Mouse (Mus musculus) intestine, embryonic 15.5 days (tissue): Measurements from ENCODE around the gene Dcbld1. TPM values are rescaled to one million over a fixed set of nuclear protein-coding genes. Genes with fewer than 3 reads are reported as not detected.
"Not testable (repeated sequence)": the region's sequence is repeated elsewhere in the genome, so short reads cannot be mapped to it uniquely, and the experiment has no call there.

ENCODE experiments used
- ATAC-seq: fragments of 200-750 bp; cut with Nextera tagmentation; 2 replicates; pipeline ENCODE4 v1.8.0; 2017; ENCODE audit warnings: moderate TSS enrichment, moderate library complexity
- H3K27ac ChIP-seq: fragments of 300-500 bp; sonication (generic); 2 replicates; pipeline ENCODE4 v1.5.1; 2015; ENCODE audit warnings: mild to moderate bottlenecking, inconsistent platforms
- H3K27me3 ChIP-seq: fragments of 300-500 bp; sonication (generic); replicated peaks from 2 replicates; pipeline ENCODE4 v1.6.1; 2015; ENCODE audit warnings: inconsistent platforms
- H3K36me3 ChIP-seq: fragments of 300-500 bp; sonication (generic); 2 replicates; pipeline ENCODE4 v1.6.1; 2015; ENCODE audit warnings: inconsistent platforms
- H3K4me1 ChIP-seq: fragments of 300-500 bp; sonication (generic); replicated peaks from 2 replicates; pipeline ENCODE4 v1.6.1; 2015; ENCODE audit warnings: inconsistent platforms
- H3K4me2 ChIP-seq: fragments of 300-500 bp; sonication (generic); replicated peaks from 2 replicates; pipeline ENCODE4 v1.6.1; 2015; ENCODE audit warnings: mild to moderate bottlenecking, inconsistent platforms
- H3K4me3 ChIP-seq: fragments of 300-500 bp; sonication (generic); replicated peaks from 2 replicates; pipeline ENCODE4 v1.5.1; 2015; ENCODE audit warnings: inconsistent platforms
- H3K9ac ChIP-seq: fragments of 300-500 bp; sonication (generic); 2 replicates; pipeline ENCODE4 v1.6.1; 2015; ENCODE audit warnings: inconsistent platforms
- H3K9me3 ChIP-seq: fragments of 300-500 bp; sonication (generic); 2 replicates; pipeline ENCODE4 v1.6.1; 2016; ENCODE audit warnings: inconsistent platforms
- WGBS: fragments of 180-500 bp; shearing (Covaris S2); methylation state at CpG from one replicate; pipeline ENCODE4 v1.1.7; 2015; 5-methylcytosine and 5-hydroxymethylcytosine counted together
- polyA plus RNA-seq: library from polyadenylated mRNA; unstranded; fragments of >200 nt; fragmentation: Nextera tagmentation; extraction: Ambion mirVana; gene quantifications from 2 replicates; pipeline ENCODE4 v1.2.1, GENCODE M21; 2015

Gene Dcbld1
- polyA plus RNA-seq, 1 experiment from 2014 or later, result 44.6 TPM

- Histone ChIP-seq H3K4me3 (no peak overlapping the region), H3K9me3 (no peaks in the 10 kb centered on the region), H3K27me3 (no peaks in the 10 kb centered on the region), H3K27ac (no peak overlapping the region), H3K36me3 (no peaks in the 10 kb centered on the region), H3K4me2 (no peak overlapping the region), H3K9ac (no peak overlapping the region), H3K4me1 (no peaks in the 10 kb centered on the region)
- ATAC-seq, result no peak
- 65% methylated on average over 2 of the region's 2 CpGs for WGBS
Measured at GRCm38 (mm10) chr10:52273012-52273411, 39.6 kb downstream of the Dcbld1 start.

GRCm38 (mm10) chr10:52274001-52274909, 40.8 kb downstream of the Dcbld1 start:
- H3K27ac ChIP-seq, result no peak overlapping the region
- H3K36me3 ChIP-seq, result no peaks in the 10 kb centered on the region
- no peak overlapping the region for H3K4me2 ChIP-seq
- H3K4me3 ChIP-seq, result no peak overlapping the region
- WGBS, result 65% methylated on average over 8 of the region's 8 CpGs
- H3K27me3 ChIP-seq, result no peaks in the 10 kb centered on the region
- ATAC-seq, result no peak
- H3K4me1 ChIP-seq, result no peaks in the 10 kb centered on the region
- no peaks in the 10 kb centered on the region for H3K9me3 ChIP-seq
- no peak overlapping the region for H3K9ac ChIP-seq

- no peaks in the 10 kb centered on the region for H3K36me3 ChIP-seq
- no peak overlapping the region for H3K9ac ChIP-seq
- no peaks in the 10 kb centered on the region for H3K9me3 ChIP-seq
- no peak for ATAC-seq
- no peaks in the 10 kb centered on the region for H3K27me3 ChIP-seq
- H3K27ac ChIP-seq, result no peak overlapping the region
- WGBS, result 69% methylated on average over 15 of the region's 15 CpGs
- no peaks in the 10 kb centered on the region for H3K4me1 ChIP-seq
- no peak overlapping the region for H3K4me2 ChIP-seq
- no peak overlapping the region for H3K4me3 ChIP-seq
Measured at GRCm38 (mm10) chr10:52274910-52275604, 41.6 kb downstream of the Dcbld1 start.

DNA sequence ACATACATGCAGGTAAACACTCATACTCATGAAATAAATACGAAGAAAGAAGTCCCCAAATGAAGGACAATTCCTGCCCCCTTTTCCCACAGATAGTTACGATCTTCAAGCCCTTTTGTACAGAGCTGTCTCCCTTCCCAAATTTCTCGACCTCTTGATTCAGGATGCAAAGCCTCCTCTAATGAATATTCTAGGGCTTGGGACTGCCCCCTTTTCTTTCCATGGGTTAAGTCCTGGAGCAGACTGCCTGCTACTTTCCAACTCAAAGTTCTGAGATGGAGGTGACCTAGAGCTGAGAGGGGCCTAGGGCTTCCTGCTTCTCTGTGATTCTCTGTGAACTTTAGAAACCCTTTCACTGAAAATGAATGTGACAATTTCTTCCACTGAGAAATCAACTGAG, 43.2 kb downstream of the Dcbld1 start:
- 91% methylated on average over 3 of the region's 3 CpGs for WGBS
- no peaks in the 10 kb centered on the region for H3K36me3 ChIP-seq
- no peaks in the 10 kb centered on the region for H3K27me3 ChIP-seq
- H3K4me1 ChIP-seq, result no peaks in the 10 kb centered on the region
- H3K4me3 ChIP-seq, result no peak overlapping the region
- no peak for ATAC-seq
- no peak overlapping the region for H3K9ac ChIP-seq
- no peak overlapping the region for H3K4me2 ChIP-seq
- no peaks in the 10 kb centered on the region for H3K9me3 ChIP-seq
- H3K27ac ChIP-seq, result no peak overlapping the region

DNA sequence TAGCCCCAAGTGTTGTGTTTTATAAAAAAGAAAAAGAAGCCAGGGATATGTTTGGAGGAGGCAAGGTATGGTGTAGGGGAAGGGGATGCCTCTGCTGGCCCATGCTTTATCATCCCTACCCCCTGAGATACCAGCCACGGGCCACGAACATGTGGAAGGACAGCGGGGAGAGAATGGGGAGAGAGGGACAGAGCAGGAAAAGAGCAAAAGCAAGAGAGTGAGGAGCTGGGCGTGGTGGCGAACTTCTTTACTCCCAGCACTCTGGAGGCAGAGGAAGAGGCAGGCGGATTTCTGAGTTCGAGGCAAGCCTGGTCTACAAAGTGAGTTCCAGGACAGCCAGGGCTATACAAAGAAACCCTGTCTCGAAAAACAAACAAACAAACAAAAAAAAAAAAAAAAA, 44.1 kb downstream of the Dcbld1 start:
- 80% methylated on average over 8 of the region's 8 CpGs for WGBS
- ATAC-seq, result peak; percentile 40; the same call in 1 of the 2 replicates
- H3K9ac ChIP-seq, H3K27ac ChIP-seq, H3K9me3 ChIP-seq, H3K4me2 ChIP-seq, H3K27me3 ChIP-seq, H3K4me3 ChIP-seq, H3K36me3 ChIP-seq, H3K4me1 ChIP-seq: not testable (repeated sequence)

DNA sequence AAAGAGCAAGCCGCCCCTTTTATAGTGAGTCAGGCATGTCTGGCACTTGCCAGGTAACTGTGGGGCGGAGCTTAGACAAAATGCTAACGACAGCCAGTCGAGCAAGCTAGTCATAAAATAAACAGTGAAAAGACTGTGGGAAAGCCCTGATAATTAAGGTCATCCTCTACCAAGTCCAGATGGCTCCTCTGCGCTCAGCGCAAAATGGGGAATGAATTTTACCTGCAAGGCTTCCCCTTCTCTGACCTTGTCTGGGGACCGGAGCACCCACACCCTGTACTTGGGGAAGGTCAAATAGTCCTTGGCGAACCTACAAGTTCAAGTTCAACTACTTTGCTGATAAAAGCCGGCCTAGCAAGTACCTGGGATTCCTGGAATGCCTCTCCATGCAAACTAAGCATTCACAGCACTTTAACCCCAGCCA, 44.6 kb downstream of the Dcbld1 start:
- H3K4me3 ChIP-seq, result no peak overlapping the region
- WGBS, result 44% methylated on average over 9 of the region's 9 CpGs
- H3K4me1 ChIP-seq, result no peaks in the 10 kb centered on the region
- no peaks in the 10 kb centered on the region for H3K36me3 ChIP-seq
- ATAC-seq, result peak; percentile 85
- H3K27ac ChIP-seq, result no peak overlapping the region
- no peaks in the 10 kb centered on the region for H3K27me3 ChIP-seq
- H3K4me2 ChIP-seq, result no peak overlapping the region
- no peak overlapping the region for H3K9ac ChIP-seq
- H3K9me3 ChIP-seq, result no peaks in the 10 kb centered on the region

- Histone ChIP-seq H3K4me2 (no peak overlapping the region), H3K27me3 (no peaks in the 10 kb centered on the region), H3K27ac (no peak overlapping the region), H3K9ac (no peak overlapping the region), H3K9me3 (no peaks in the 10 kb centered on the region), H3K4me1 (no peaks in the 10 kb centered on the region), H3K4me3 (no peak overlapping the region), H3K36me3 (no peaks in the 10 kb centered on the region)
- no peak for ATAC-seq
- WGBS, result 63% methylated on average over 3 of the region's 3 CpGs
Measured at GRCm38 (mm10) chr10:52278866-52279265, 45.4 kb downstream of the Dcbld1 start.

DNA sequence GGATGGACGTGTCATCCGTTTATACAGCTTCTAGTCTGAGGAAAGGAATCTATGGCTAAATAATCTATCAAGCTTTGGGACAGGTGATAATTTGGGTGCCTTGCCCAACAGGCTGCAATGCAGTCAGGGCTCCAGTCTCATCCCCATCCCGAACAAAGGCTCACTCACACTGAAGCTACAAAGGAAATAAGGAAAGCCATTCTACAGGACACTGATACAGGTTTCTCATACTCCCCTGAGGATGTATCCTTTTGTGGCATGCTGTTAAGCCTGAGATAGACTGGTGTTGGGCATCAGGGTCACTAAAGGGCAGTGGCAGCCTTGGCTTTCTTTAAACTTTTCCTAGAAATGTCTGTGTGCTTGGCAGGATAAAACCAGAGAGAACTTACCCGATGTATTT, 46.5 kb downstream of the Dcbld1 start:
- no peaks in the 10 kb centered on the region for H3K27me3 ChIP-seq
- no peak overlapping the region for H3K4me3 ChIP-seq
- no peak overlapping the region for H3K9ac ChIP-seq
- no peak for ATAC-seq
- 73% methylated on average over 4 of the region's 4 CpGs for WGBS
- no peak overlapping the region for H3K4me2 ChIP-seq
- no peaks in the 10 kb centered on the region for H3K9me3 ChIP-seq
- H3K36me3 ChIP-seq, result no peaks in the 10 kb centered on the region
- no peaks in the 10 kb centered on the region for H3K4me1 ChIP-seq
- H3K27ac ChIP-seq, result no peak overlapping the region

DNA sequence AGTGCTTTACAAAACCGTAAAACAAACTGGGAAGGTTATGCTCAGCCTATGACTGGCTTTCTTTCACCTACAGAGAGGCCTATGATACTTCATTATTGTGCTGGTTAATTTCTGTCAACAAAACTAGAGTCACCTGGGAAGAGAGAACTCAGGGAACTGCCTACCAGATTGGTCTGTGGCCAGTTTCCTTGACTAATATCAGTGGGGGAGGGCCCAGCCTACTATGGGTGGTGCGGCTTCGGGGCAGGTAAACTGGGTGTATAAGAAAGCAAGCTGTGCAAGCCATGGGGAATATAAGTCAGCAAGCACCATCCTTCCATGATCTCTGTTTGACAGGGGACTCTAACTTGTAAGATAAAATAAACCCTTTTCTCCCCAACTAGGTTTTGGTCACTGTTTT, 47.2 kb downstream of the Dcbld1 start:
- Histone ChIP-seq H3K4me1 (no peaks in the 10 kb centered on the region), H3K4me3 (no peak overlapping the region), H3K27ac (no peak overlapping the region), H3K9ac (no peak overlapping the region), H3K9me3 (no peaks in the 10 kb centered on the region), H3K27me3 (no peaks in the 10 kb centered on the region), H3K4me2 (no peak overlapping the region), H3K36me3 (no peaks in the 10 kb centered on the region)
- WGBS, result 94% methylated on average over 3 of the region's 3 CpGs
- ATAC-seq, result no peak

- no peak overlapping the region for H3K9ac ChIP-seq
- ATAC-seq, result no peak
- no peak overlapping the region for H3K27ac ChIP-seq
- no peak overlapping the region for H3K4me2 ChIP-seq
- no peaks in the 10 kb centered on the region for H3K36me3 ChIP-seq
- H3K27me3 ChIP-seq, result no peaks in the 10 kb centered on the region
- H3K9me3 ChIP-seq, result no peaks in the 10 kb centered on the region
- no peaks in the 10 kb centered on the region for H3K4me1 ChIP-seq
- no peak overlapping the region for H3K4me3 ChIP-seq
Measured at GRCm38 (mm10) chr10:52281337-52281736, 47.9 kb downstream of the Dcbld1 start.

GRCm38 (mm10) chr10:52284578-52284977, 51.2 kb downstream of the Dcbld1 start:
- Histone ChIP-seq H3K9me3 (no peaks in the 10 kb centered on the region), H3K4me1 (no peaks in the 10 kb centered on the region), H3K4me2 (no peak overlapping the region), H3K4me3 (no peak overlapping the region), H3K27me3 (no peaks in the 10 kb centered on the region), H3K9ac (no peak overlapping the region), H3K27ac (no peak overlapping the region), H3K36me3 (no peaks in the 10 kb centered on the region)
- 67% methylated on average over 8 of the region's 8 CpGs for WGBS
- 0 out of 2 replicates have a peak, but pooled peaks have one; percentile 46 for ATAC-seq

DNA sequence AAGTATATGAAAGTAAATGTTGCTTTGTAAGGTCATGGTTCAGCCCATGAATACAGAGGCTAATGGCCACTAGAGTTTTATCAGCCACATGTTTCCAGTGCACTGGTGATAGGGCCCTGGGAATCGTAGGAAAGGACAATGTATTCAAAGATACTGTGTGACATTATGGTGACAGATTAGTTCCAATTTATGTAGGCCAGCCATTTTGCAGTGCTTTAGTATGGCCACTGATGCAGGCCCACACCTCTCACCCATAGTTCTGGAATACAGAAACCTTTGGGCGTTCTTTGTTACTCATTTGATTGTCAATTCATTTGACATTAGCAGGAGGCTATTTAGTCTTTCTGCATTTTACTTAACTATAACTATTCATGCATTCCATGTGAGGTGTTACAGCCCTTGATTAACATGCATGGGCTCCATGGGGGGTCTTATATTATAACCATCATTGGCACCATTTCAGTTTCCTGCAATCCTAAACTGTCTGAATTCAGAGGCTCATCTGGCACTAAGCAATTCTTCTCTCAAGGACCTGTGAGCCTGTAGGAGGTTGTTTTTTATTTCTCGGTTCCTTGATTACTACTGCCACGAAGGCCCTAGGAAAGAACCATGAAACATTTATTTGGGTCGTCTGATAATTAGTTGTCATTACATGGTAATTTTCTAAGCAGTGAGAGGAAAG, 54.6 kb downstream of the Dcbld1 start:
- Histone ChIP-seq H3K4me2 (no peak overlapping the region), H3K9ac (no peak overlapping the region), H3K27ac (no peak overlapping the region), H3K4me1 (no peaks in the 10 kb centered on the region), H3K36me3 (no peaks in the 10 kb centered on the region), H3K4me3 (no peak overlapping the region), H3K27me3 (no peaks in the 10 kb centered on the region), H3K9me3 (no peaks in the 10 kb centered on the region)
- WGBS, result 74% methylated on average over 5 of the region's 5 CpGs
- no peak for ATAC-seq
